Mouse (Mus musculus): ENCODE measurements around the gene Txndc12.

DNA sequence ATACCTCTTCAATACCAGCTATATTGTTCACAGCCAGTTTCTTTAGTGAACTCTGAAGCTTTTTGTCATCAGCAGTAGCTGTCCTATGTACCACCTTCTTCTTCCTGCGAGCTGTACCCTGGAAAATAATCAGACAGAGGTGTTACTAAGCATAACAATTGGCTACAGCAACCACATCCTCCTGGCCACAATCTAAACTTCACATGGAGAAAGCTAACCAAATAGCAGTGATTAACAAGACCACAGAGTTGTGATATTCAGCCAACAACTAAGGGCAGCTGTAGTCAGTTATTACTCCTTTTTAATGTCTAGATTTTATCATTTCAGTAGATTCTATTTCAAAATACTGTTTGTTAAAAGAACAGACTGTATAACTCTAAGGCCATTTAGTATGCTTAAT is 8.3 kb upstream of the Txndc12 start:
- TF ChIP-seq CTCF (IDR thresholded peaks at IDR 0.05; ENCODE audit: low read depth) (no peak), EP300 (IDR thresholded peaks at IDR 0.05; ENCODE audit: low read depth) (no peak)

Data from heart, postnatal 0 days (tissue).